Mouse (Mus musculus) spleen, adult 18-20 months (tissue): Measurements from ENCODE around the gene Larp6.

Experiments used
- DNase-seq, 2 experiments: peaks; one replicate each; pipeline ENCODE4 v3.0.0; 2022; ENCODE audit warnings: mixed read lengths in 2 of 2

Gene Larp6

DNA sequence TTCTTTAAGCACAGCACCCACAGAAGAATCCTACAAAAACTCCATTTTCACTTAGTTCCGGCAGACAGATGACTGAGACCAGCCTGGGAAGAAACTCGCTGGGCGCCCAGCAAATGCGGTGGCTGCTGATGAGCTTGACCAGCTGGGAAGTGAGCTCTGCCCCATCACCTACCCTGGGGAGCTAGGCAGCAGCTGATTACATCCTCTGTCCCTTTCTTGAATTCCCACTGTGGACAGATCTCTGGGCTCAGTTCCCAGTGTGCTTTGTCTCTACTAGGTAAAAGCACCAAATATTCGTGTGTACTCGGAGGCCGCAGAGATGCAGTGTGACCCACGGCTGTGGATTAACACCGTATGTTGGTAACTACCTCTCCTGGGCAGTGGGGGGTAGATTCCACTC, 55.6 kb downstream of the Larp6 start:
- no peak for DNase-seq

DNA sequence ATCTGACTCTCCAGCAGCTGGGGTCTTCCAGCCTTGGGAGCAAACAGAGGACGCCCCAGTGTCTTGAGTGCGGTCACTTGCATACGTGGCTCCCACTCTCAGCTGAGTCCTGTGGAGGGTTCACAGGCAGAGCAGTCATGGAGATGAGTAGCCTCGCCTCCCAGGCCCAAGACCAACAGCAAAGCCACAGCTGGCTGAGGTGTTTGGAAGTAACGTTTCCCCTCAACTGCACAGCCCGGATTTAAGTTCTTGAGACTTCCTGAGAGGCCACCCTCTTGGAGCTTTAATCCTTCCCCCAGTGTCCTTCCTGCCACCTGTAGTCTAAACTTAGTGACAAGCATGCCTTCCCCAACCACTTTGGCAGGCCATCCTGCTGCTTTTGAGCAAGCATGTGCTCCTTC, 56.9 kb downstream of the Larp6 start:
- no peak for DNase-seq

DNA sequence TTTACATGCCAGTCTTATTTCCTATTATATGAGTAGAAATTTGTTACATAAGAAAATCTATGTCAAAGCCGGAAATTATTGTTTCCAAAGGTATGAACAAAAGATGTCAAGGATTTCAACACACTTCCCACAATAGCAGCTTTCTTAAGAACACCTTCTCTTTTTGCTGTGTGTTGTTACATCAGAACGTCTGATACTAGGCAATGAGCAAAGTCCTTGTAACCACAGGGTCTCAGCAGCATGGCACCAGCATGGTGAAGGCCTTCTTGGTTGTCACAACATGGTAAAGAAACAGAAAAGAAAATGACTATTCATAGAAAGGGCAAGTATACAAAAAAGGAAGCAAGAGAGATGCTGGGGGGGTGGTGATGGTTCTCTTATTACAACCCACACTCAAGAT, 60.9 kb downstream of the Larp6 start:
- no peak for DNase-seq

DNA sequence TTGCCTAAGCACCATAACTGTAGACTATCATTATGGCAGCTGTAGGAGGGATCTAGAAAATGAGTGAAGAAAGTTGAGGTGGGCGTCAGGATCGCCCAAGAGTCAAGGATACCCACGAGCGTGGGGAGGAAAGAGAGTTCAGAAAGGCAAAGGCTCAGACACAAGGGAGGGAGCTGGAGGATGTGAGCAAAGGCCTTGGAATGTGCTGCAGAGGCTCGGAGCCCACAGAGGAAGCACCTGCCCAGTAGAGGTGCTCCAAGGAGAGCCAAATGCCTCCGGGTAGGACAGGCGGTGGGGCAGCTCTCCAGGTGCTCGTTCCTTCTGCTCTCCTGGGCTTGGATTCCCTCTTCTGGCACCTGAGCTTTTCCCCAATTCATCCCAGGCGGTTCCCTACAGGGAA, 64.1 kb downstream of the Larp6 start:
- no peak for DNase-seq

DNA sequence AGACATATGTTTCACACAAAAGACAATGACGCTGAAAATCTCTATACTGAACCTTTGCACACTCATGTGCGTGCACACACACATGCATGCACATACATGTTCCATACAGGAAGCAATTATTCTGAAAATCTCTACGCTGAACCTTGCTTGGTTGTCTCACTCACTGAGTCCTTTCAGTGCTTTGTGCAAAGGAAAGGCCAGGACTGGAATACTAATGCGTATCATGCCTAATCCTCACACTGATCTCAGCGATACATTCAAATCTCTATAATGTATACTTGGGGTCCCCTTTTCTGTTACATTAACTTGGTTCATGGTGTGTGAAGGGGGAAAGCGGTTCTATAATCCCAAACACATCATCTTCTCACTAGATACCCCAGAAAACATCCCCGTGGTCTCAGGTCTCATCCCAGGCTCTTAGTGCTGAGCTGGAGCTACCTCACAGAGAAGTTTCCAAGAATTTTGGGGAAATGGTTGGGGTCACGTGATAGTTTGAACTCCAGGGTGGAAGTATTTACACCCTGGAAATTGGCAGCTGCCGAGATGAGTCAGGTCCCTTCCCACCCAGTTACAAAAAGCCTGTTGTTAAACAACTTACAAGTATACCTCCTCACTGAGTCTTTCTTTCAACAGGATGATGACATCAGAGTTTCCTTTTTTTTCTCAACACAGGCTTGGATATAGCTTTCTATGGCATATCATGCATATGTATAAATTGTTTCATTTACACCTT, 69.4 kb downstream of the Larp6 start:
- DNase-seq, result no peak

DNA sequence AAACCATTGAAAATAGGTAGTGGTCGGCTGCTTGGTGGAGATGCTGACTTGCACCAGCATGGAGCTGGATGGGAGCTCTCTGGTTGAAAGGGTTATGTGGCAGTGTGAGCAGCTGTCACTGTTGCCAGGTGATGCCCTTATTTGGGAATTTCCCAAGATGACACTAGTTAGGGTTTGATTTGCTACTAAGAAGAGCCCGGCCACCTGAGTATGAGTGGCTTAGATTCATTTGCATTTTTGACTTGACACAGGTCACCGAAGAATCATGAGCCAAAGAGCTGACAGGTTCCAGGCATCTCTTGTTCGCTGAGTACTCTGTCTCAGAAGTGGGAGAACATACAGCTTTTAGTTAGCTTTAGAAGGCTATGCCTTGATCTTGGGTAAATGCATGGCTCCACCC, 72.3 kb downstream of the Larp6 start:
- no peak for DNase-seq

DNA sequence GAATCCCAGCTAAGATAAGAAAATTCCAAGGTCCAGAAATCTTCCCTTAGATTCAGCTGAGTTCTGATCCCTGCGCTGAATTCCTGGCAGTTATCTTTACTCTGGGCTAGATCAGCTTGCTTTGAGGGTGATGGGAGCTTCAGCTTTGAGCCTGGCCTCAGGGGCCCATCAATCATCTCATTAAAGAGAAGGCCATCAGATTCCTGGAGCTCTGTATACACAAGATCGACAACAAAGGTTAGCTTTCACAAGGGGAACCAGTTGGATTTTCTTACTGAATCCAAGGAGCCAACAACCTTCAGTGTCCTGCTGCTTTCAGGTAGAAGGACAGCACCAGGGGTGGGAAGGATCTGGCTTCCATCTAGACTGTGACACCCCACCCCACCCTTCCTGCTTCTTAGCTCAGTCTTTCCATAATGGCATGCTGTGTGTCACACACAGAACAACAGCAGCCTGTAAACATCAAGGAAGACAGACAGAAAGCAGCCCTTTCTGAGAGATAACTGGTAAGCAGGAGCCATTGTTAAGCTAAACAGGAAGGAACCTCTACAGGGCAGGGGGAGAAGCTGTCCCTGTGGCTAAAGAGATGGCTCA, 74.8 kb downstream of the Larp6 start:
- no peak for DNase-seq
